Mouse (Mus musculus) lung, embryonic 16.5 days (tissue): ENCODE results near the gene Gimap9. TPM values are rescaled to one million over a fixed set of nuclear protein-coding genes. Genes with fewer than 3 reads are reported as not detected.

Experiments used
- ATAC-seq: fragments of 200-750 bp; cut with Nextera tagmentation; 2 replicates; pipeline ENCODE4 v1.8.0; 2017; ENCODE audit warnings: low read depth, mild to moderate bottlenecking, moderate library complexity
- H3K27ac ChIP-seq: fragments of 300-500 bp; sonication (generic); 2 replicates; pipeline ENCODE4 v1.5.1; 2014; ENCODE audit warnings: mild to moderate bottlenecking, control low read depth, low read length
- H3K27me3 ChIP-seq: fragments of 300-500 bp; sonication (generic); 2 replicates; pipeline ENCODE4 v1.6.1; 2014; ENCODE audit warnings: low read depth, low read length, mixed read lengths; ENCODE audit not compliant: control insufficient read depth, insufficient read depth
- H3K36me3 ChIP-seq: fragments of 300-500 bp; sonication (generic); 2 replicates; pipeline ENCODE4 v1.6.1; 2014; ENCODE audit warnings: low read length; ENCODE audit not compliant: control insufficient read depth, insufficient read depth
- H3K4me1 ChIP-seq: fragments of 300-500 bp; sonication (generic); replicated peaks from 2 replicates; pipeline ENCODE4 v1.6.1; 2014; ENCODE audit warnings: low read length, mixed read lengths; ENCODE audit not compliant: control insufficient read depth, insufficient read depth
- H3K4me2 ChIP-seq: fragments of 300-500 bp; sonication (generic); 2 replicates; pipeline ENCODE4 v1.6.1; 2014; ENCODE audit warnings: low read depth, low read length, control low read depth
- H3K4me3 ChIP-seq: fragments of 300-500 bp; sonication (generic); 2 replicates; pipeline ENCODE4 v1.5.1; 2014; ENCODE audit warnings: mild to moderate bottlenecking, low read length, control low read depth
- H3K9ac ChIP-seq: fragments of 300-500 bp; sonication (generic); 2 replicates; pipeline ENCODE4 v1.6.1; 2014; ENCODE audit warnings: low read length, control low read depth
- H3K9me3 ChIP-seq: fragments of 300-500 bp; sonication (generic); 2 replicates; pipeline ENCODE4 v1.6.1; 2016; ENCODE audit warnings: low read length; ENCODE audit not compliant: control insufficient read depth
- WGBS: fragments of 180-500 bp; shearing (Covaris S2); extraction: QIAGEN DNeasy Blood & Tissue Kit; methylation state at CpG from one replicate; pipeline ENCODE4 v1.1.7; 2014; 5-methylcytosine and 5-hydroxymethylcytosine counted together
- polyA plus RNA-seq: library from polyadenylated mRNA; unstranded; fragments of >200 nt; fragmentation: Nextera tagmentation; extraction: Ambion mirVana; gene quantifications from 2 replicates; pipeline ENCODE4 v1.2.1, GENCODE M21; 2015

The Gimap9 gene
- polyA plus RNA-seq, 1 experiment from 2014 or later = 14.6 TPM

DNA sequence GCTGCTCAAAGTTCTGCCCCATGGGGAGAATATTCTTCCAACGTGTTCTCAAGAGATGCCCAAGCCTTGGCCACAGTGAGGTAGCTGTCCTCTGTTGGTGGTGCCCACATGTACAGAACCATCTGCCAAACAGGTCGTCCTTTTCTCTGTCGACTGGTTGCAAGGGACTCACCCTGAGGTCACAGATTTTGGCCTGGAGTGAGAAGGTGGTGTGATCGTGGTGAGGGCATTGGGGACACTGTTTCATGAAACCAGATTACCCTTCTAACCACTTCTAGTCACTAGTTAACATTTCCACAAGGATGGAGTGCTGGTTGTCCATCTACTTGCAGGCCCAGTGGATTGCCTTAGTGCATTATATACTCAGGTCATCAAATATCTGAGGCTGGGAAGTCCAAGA is 27.1 kb upstream of the Gimap9 start:
- no peak overlapping the region for H3K27ac ChIP-seq
- 90% methylated on average over 4 of the region's 4 CpGs for WGBS

DNA sequence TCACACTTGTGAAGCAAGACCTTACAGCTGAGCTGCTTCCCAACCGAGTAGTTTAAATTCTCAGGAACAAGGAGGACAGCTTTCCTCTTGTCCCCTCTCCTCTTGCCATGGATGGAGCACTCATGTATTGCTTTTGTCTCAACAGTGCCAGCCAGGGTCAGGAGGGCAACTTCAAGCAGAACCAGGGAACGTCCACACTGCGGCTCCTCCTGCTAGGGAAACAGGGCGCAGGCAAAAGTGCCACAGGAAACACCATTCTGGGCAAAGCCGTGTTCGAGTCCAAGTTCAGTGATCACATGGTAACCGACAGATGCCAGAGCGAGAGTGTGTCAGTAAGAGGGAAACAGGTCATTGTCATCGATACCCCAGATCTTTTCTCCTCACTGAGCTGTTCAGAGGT is 25.9 kb upstream of the Gimap9 start:
- no peak for ATAC-seq
- Histone ChIP-seq H3K4me3 (no peak overlapping the region), H3K36me3 (no peaks in the 10 kb centered on the region), H3K4me1 (no peaks in the 10 kb centered on the region), H3K27me3 (no peaks in the 10 kb centered on the region), H3K27ac (no peak overlapping the region), H3K4me2 (no peak overlapping the region), H3K9ac (no peak overlapping the region), H3K9me3 (no peaks in the 10 kb centered on the region)
- 85% methylated on average over 9 of the region's 9 CpGs for WGBS

More for the DNA sequence above, 27.1 kb upstream of the Gimap9 start:
- no peak overlapping the region for H3K4me3 ChIP-seq
- no peak overlapping the region for H3K4me2 ChIP-seq
- H3K9me3 ChIP-seq = no peaks in the 10 kb centered on the region
- no peaks in the 10 kb centered on the region; the same call in 1 of the 2 replicates for H3K27me3 ChIP-seq
- H3K36me3 ChIP-seq = no peaks in the 10 kb centered on the region
- no peak overlapping the region for H3K9ac ChIP-seq
- no peaks in the 10 kb centered on the region for H3K4me1 ChIP-seq
- no peak for ATAC-seq

DNA sequence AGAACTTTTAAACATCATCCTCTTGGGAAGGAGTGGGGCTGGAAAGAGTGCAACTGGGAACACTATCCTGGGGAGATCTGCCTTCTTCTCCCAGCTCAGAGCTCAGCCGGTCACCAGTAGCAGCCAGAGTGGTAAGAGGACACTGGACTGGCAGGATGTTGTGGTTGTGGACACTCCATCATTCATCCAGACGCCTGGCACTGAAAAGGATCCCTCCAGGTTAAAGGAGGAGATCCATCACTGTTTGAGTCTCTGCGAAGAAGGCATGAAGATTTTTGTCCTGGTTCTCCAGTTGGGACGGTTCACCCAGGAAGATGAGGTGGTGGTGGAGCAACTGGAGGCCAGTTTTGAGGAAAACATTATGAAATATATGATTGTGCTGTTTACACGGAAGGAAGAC is 17.2 kb upstream of the Gimap9 start:
- H3K36me3 ChIP-seq = no peaks in the 10 kb centered on the region
- no peaks in the 10 kb centered on the region for H3K27me3 ChIP-seq
- no peak overlapping the region for H3K4me3 ChIP-seq
- no peak overlapping the region for H3K4me2 ChIP-seq
- no peak overlapping the region for H3K27ac ChIP-seq
- no peak overlapping the region for H3K9ac ChIP-seq
- ATAC-seq = no peak
- no peaks in the 10 kb centered on the region for H3K4me1 ChIP-seq
- no peaks in the 10 kb centered on the region for H3K9me3 ChIP-seq
- WGBS = 55% methylated on average over 5 of the region's 5 CpGs

DNA sequence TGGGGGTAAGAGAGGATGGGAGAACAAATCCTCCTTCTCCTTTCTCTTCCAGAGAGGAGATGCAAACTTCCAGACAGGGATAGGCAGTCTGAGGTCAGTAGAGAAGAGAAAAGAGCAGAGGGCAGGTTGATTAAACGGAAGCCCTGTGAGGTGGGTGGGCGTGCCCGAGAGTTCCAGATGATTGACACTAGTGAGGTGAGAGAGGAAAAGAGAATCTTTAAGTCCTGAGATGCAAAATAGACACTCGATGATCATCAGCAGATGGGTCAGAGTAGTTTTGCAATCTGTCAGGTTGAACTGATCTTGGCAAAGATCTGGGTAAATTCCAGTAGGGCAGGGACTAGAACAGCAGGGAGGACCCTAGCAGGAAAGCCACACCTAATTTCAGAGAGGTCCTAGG is 11.2 kb upstream of the Gimap9 start:
- H3K9me3 ChIP-seq = no peaks in the 10 kb centered on the region
- H3K9ac ChIP-seq = no peak overlapping the region
- H3K4me1 ChIP-seq = 0 out of 2 replicates have a peak, but pooled peaks cover 2% of the 10 kb centered on the region
- no peak for ATAC-seq
- H3K36me3 ChIP-seq = no peaks in the 10 kb centered on the region
- H3K4me2 ChIP-seq = no peak overlapping the region
- H3K4me3 ChIP-seq = no peak overlapping the region
- no peak overlapping the region for H3K27ac ChIP-seq
- 80% methylated on average over 4 of the region's 4 CpGs for WGBS
- no peaks in the 10 kb centered on the region for H3K27me3 ChIP-seq

DNA sequence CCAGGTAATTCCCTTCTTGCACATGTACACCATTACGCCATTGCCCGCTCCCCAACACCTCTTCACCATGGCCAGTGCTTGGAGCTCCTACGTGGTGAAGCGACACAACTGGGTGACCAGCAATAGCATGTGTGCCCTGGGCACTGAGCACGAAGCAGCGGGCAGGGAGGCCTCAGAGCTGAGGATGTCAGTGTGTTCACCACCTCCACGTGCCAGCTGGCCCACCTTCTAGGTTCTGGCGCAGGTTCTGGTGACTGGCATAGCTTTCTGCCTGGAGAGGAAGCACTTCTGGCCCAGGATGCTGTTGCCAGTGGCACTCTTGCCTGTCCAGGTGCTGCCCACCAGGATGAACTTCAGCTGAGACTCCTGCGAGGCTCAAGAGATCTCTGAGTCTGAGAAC is 10.5 kb upstream of the Gimap9 start:
- H3K9me3 ChIP-seq = no peaks in the 10 kb centered on the region
- H3K4me3 ChIP-seq = no peak overlapping the region
- no peak for ATAC-seq
- H3K27ac ChIP-seq = no peak overlapping the region
- H3K9ac ChIP-seq = no peak overlapping the region
- no peaks in the 10 kb centered on the region for H3K27me3 ChIP-seq
- 92% methylated on average over 9 of the region's 9 CpGs for whole genome bisulfite sequencing
- no peaks in the 10 kb centered on the region for H3K36me3 ChIP-seq
- 0 out of 2 replicates have a peak, but pooled peaks cover 2% of the 10 kb centered on the region for H3K4me1 ChIP-seq
- H3K4me2 ChIP-seq = no peak overlapping the region

DNA sequence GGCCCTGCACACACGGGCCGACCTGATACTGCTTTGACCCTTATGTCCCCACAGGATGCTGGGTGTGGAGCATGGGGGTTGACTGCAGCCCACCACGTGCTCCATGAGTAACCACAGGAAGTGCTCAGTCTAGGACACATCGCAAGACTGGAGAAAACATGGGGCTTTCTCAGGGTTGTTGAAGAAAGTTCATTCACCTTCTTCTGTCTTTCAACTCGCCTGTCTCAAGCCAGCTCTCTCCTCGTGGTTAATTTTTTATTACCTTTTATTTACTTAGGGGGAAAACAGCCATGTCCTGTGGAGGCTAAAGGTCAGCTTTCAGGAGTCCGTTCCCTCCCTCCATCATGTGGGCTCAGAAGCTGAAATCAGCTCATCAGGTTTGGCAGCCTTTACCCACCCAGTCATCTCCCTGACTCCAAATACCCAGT is 9.8 kb upstream of the Gimap9 start:
- H3K36me3 ChIP-seq = no peaks in the 10 kb centered on the region
- no peaks in the 10 kb centered on the region for H3K27me3 ChIP-seq
- H3K4me2 ChIP-seq = no peak overlapping the region
- no peak overlapping the region for H3K4me3 ChIP-seq
- 26% methylated on average over 7 of the region's 7 CpGs for WGBS
- no peak overlapping the region for H3K27ac ChIP-seq
- H3K9me3 ChIP-seq = no peaks in the 10 kb centered on the region
- H3K9ac ChIP-seq = no peak overlapping the region
- 0 out of 2 replicates have a peak, but pooled peaks cover 2% of the 10 kb centered on the region for H3K4me1 ChIP-seq
- no peak for ATAC-seq

GRCm38 (mm10) chr6:48668022-48668421 is 7.9 kb upstream of the Gimap9 start:
- H3K36me3 ChIP-seq = no peaks in the 10 kb centered on the region
- H3K27me3 ChIP-seq = no peaks in the 10 kb centered on the region
- H3K9me3 ChIP-seq = no peaks in the 10 kb centered on the region
- no peak overlapping the region for H3K9ac ChIP-seq
- H3K4me3 ChIP-seq = no peak overlapping the region
- no peak overlapping the region for H3K4me2 ChIP-seq
- ATAC-seq = no peak
- H3K4me1 ChIP-seq = 0 out of 2 replicates have a peak, but pooled peaks cover 2% of the 10 kb centered on the region
- H3K27ac ChIP-seq = no peak overlapping the region

DNA sequence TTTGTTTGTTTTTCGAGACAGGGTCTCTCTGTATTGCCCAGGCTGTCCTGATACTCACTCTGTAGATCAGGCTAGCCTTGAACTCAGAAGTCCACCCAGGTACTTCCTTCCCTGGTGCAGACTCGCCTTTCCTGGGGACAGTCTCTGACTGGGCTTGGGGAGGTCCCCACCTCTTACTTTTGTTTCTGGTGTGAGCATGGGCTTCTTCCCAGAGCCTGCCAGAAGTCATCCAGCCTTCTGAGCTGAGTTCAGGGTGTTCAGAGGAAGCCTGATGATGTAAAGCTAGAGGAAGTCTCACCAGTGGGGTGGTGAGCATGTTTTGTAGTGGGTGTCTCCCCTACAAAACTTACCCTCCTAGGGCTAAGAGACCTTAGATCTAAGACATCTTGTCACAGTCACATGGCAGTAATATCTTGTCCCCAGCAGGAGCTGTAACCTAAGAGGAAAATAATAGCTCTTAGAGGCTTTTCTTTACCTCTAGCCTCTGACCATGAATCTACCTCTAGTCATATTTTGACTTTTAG is 6.4 kb upstream of the Gimap9 start:
- H3K4me3 ChIP-seq = no peak overlapping the region
- 44% methylated on average over 2 of the region's 2 CpGs for WGBS
- no peak for ATAC-seq
- H3K9ac ChIP-seq = no peak overlapping the region
- no peak overlapping the region for H3K4me2 ChIP-seq
- no peaks in the 10 kb centered on the region for H3K9me3 ChIP-seq
- no peaks in the 10 kb centered on the region for H3K27me3 ChIP-seq
- H3K27ac ChIP-seq = no peak overlapping the region
- H3K36me3 ChIP-seq = no peaks in the 10 kb centered on the region
- 0 out of 2 replicates have a peak, but pooled peaks cover 2% of the 10 kb centered on the region for H3K4me1 ChIP-seq

- Histone ChIP-seq H3K27ac (no peak overlapping the region), H3K27me3 (no peaks in the 10 kb centered on the region), H3K4me2 (no peak overlapping the region), H3K36me3 (0 out of 2 replicates have a peak, but pooled peaks cover 2% of the 10 kb centered on the region), H3K9ac (no peak overlapping the region), H3K4me1 (no peaks in the 10 kb centered on the region), H3K4me3 (no peak overlapping the region), H3K9me3 (no peaks in the 10 kb centered on the region)
- ATAC-seq = no peak
- WGBS = 91% methylated on average over 9 of the region's 9 CpGs
These were observed 1.5 kb upstream of the Gimap9 start for GRCm38 (mm10) chr6:48674291-48675058.
